Mouse (Mus musculus) CD4-positive naive resting alpha-beta T cell, adult 76 days (primary cell): ENCODE data around the gene Nup205. TPM values are rescaled to one million over a fixed set of nuclear protein-coding genes. Genes with fewer than 3 reads are reported as not detected.

ENCODE experiments used
- total RNA-seq: library from RNA; stranded (reverse); gene quantifications from one replicate; pipeline ENCODE4 v1.2.4, GENCODE M21; 2023

Nup205 gene
- 57.4 TPM for total RNA-seq

DNA sequence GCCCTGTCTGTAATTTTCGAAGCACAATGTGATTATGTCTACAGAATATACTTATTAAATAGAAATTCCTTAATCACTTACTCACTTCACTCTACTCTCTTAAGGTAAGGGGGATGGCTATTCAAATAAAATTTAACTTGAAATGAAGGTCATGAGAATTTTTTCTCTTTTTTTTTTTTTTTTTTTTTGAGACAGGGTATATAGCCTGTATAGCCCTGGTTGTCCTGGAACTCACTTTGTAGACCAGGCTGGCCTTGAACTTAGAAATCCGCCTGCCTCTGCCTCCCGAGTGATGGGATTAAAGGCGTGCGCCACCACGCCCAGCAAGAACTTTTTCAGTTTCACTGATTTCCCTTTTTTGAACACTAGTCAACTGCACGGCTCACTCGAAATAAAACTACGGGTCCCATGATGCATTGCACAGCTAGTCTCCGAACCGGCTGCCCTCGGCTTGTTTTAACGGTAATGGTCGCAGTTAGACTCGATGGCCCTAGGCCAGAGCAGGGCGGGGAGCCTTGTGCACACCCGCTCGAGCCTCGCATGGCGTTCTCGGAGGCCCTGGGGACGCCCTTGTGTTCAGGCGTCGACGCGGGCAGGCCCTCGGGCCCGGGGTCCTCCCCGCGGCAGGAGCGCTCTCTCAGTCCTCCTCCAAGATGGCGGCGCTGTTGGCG, at the start of gene Nup205:
Gene Nup205 (plus strand): TSS at position 443 of the 671 bp plus-strand sequence.

GRCm38 (mm10) chr6:35133579-35134488, 43.4 kb upstream of the Nup205 start, which contains the start of gene Cnot4:
TSS of gene Cnot4 (minus strand) at chr6:35133724.

Other genes with a start within 250 kb of the Nup205 start
- 0.53 TPM for gene Slc23a4, start 189.0 kb upstream of the Nup205 start, total RNA-seq
- 41.4 TPM for gene Cnot4, start 43.7 kb upstream of the Nup205 start, total RNA-seq
- gene Slc13a4, start 130.7 kb downstream of the Nup205 start, total RNA-seq: not detected
- not detected for gene Fam180a, start 148.7 kb downstream of the Nup205 start, total RNA-seq